Mouse (Mus musculus) liver, postnatal 0 days (tissue): ENCODE data around the gene Pcdh18. TPM values are rescaled to one million over a fixed set of nuclear protein-coding genes. Genes with fewer than 3 reads are reported as not detected.
A peak's percentile ranks its signal among the peaks of the same experiment; 100 is the strongest.

Experiments
- ATAC-seq: fragments of 200-750 bp; cut with Nextera tagmentation; 2 replicates; pipeline ENCODE4 v1.8.0; 2017; ENCODE audit warnings: mild to moderate bottlenecking, moderate library complexity
- DNase-seq: peaks from one replicate; pipeline ENCODE4 v3.0.0-alpha.2; 2016
- H3K27ac ChIP-seq: fragments of 300-500 bp; sonication (generic); 2 replicates; pipeline ENCODE4 v1.5.1; 2014; ENCODE audit warnings: antibody characterized with exemption, moderate library complexity, mild to moderate bottlenecking, low read depth
- H3K27me3 ChIP-seq: fragments of 300-500 bp; sonication (generic); 2 replicates; pipeline ENCODE4 v1.6.1; 2014; ENCODE audit warnings: low read length, control low read depth, mixed read lengths; ENCODE audit not compliant: insufficient read depth
- H3K36me3 ChIP-seq: fragments of 300-500 bp; sonication (generic); replicated peaks from 2 replicates; pipeline ENCODE4 v1.6.1; 2014; ENCODE audit warnings: mild to moderate bottlenecking, control low read depth, low read length, moderate library complexity, mixed read lengths; ENCODE audit not compliant: insufficient read depth
- H3K4me1 ChIP-seq: fragments of 300-500 bp; sonication (generic); 2 replicates; pipeline ENCODE4 v1.6.1; 2014; ENCODE audit warnings: antibody characterized with exemption, mild to moderate bottlenecking, control low read depth; ENCODE audit not compliant: insufficient read depth
- H3K4me2 ChIP-seq: fragments of 300-500 bp; sonication (generic); 2 replicates; pipeline ENCODE4 v1.6.1; 2014; ENCODE audit warnings: low read depth, mild to moderate bottlenecking, low read length, moderate library complexity, mixed read lengths
- H3K4me3 ChIP-seq: fragments of 300-500 bp; sonication (generic); 2 replicates; pipeline ENCODE4 v1.5.1; 2014; ENCODE audit warnings: low read depth, low read length
- H3K9ac ChIP-seq: fragments of 300-500 bp; sonication (generic); replicated peaks from 2 replicates; pipeline ENCODE4 v1.6.1; 2014; ENCODE audit warnings: mild to moderate bottlenecking, moderate library complexity
- H3K9me3 ChIP-seq: fragments of 300-500 bp; sonication (generic); 2 replicates; pipeline ENCODE4 v1.6.1; 2016; ENCODE audit warnings: mild to moderate bottlenecking, control low read depth, low read length, mixed read lengths
- CTCF ChIP-seq: sonication (generic); IDR thresholded peaks from 2 replicates; pipeline ENCODE4 v1.5.1; 2016; ENCODE audit warnings: antibody characterized with exemption, low read depth
- EP300 ChIP-seq: IDR thresholded peaks from 2 replicates; pipeline ENCODE4 v1.6.1; 2016; ENCODE audit warnings: antibody characterized with exemption, low read depth, mild to moderate bottlenecking
- WGBS: fragments of 180-500 bp; shearing (Covaris S2); extraction: QIAGEN DNeasy Blood & Tissue Kit; methylation state at CpG from one replicate; pipeline ENCODE4 v1.1.7; 2014; ENCODE audit not compliant: insufficient replicate concordance; 5-methylcytosine and 5-hydroxymethylcytosine counted together
- polyA plus RNA-seq: library from polyadenylated mRNA; unstranded; fragments of >200 nt; fragmentation: Nextera tagmentation; extraction: Ambion mirVana; gene quantifications from 2 replicates; pipeline ENCODE4 v1.2.1, GENCODE M21; 2015

Pcdh18 gene
- 0.88 and 1.2 TPM in 2 replicates for polyA plus RNA-seq

DNA sequence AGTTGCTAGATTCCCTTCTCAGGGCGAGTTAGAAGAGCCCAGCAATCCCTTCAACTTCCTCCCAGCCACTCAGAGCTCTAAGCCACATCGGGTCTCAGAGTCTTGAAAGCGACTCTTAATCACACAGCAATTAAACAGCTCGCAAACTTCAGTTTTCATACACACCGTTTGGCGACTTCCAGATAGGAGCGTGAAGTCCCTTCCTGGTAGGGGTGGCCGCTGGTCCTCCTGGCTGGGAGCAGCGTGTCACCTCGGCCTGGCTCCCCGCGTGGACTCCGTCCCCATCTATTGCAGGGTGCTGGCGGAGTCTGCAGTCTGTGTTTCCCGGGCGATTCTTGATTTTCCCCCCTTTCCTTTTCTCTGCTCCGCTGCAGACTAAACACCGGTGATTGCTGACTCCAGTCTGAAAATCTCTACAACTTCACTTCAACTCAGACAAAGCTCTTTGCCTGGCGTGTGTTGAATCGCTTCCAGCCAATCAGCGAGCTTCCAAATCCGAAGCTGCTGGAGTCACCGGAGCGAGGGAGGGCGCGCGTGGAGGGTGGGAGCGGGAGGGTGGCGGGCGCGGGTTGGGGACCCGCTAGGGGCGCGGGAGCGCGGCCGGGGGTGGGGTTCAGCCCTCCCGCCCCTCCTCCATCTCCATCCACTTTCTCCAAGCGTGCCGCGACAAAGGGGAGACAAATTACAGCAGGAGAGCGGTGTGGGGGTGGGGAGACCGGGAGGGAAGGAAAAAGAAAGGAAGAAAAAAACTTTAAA, at the start of gene Pcdh18:
Gene Pcdh18 (minus strand): TSS at position 456 of the 756 bp plus-strand sequence.
- DNase-seq (peak; percentile 25), ATAC-seq (no peak)
- H3K27me3 ChIP-seq: peaks cover 23% of the 10 kb centered on the region
- H3K4me2 ChIP-seq: peak within 1 kb of the TSS; percentile 78
- no peak within 1 kb of the TSS; the same call in 1 of the 2 replicates for H3K27ac ChIP-seq
- TF ChIP-seq CTCF (no peak), EP300 (no peak)
- H3K9ac ChIP-seq: peak within 1 kb of the TSS; percentile 26; the same call in 1 of the 2 replicates
- H3K4me3 ChIP-seq: peak within 1 kb of the TSS; percentile 49
- WGBS: under 1% methylated on average over 42 of the region's 43 CpGs
- H3K9me3 ChIP-seq: no peaks in the 10 kb centered on the region
- no peaks in the 10 kb centered on the region; the same call in 1 of the 2 replicates for H3K4me1 ChIP-seq
- H3K36me3 ChIP-seq: no peaks in the 10 kb centered on the region

DNA sequence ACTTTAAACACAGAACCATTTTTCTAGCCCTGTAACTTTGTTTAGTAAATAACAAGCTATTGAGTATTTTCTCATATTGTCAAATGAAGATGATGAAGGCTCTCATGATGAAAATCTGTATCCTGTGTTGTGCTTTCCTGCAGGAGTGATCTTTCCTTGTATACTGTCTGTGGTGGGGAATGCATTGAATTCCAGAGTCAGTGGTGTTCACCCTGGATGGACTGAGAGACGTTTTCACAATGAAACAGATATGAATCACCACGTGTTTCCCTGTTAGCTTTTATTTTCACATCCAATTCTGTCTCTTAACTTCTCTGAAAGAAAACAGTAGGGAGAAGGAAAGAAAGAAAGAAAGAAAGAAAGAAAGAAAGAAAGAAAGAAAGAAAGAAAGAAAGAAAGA, 49.7 kb upstream of the Pcdh18 start:
- ATAC-seq: no peak
- Histone ChIP-seq H3K4me3 (no peak overlapping the region), H3K27ac (no peak overlapping the region), H3K4me2 (no peak overlapping the region), H3K36me3 (no peaks in the 10 kb centered on the region), H3K9me3 (no peaks in the 10 kb centered on the region), H3K27me3 (no peaks in the 10 kb centered on the region), H3K9ac (no peak overlapping the region), H3K4me1 (no peaks in the 10 kb centered on the region)
- TF ChIP-seq CTCF (no peak), EP300 (no peak)
- 46% methylated on average over 2 of the region's 2 CpGs for WGBS
- no peak for DNase-seq

DNA sequence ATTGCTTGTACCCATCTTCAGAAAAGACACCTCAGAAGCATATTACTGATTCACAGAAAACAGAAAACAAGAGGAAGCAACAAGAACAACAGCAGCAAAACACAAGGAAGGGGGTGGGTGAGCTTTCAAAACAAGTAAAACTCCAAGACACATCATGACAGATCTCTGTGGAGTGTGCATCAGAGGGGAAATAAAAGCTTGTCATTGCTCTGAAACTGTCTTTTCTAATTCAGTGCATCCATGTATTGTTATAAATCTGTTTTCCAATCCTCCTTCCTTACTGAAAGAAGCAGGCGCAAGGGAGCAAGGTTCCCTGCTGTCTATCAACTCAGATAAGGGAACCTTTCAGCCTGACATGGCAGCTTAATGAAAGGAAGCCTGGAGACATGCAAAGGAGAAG, 48.4 kb upstream of the Pcdh18 start:
- Histone ChIP-seq H3K27me3 (no peaks in the 10 kb centered on the region), H3K4me1 (no peaks in the 10 kb centered on the region), H3K36me3 (no peaks in the 10 kb centered on the region), H3K9ac (no peak overlapping the region), H3K4me2 (no peak overlapping the region), H3K4me3 (no peak overlapping the region), H3K27ac (no peak overlapping the region), H3K9me3 (no peaks in the 10 kb centered on the region)
- 69% methylated on average over 1 of the region's 1 CpGs for WGBS
- TF ChIP-seq CTCF: no peak
- no peak for TF ChIP-seq EP300
- ATAC-seq (no peak), DNase-seq (no peak)

DNA sequence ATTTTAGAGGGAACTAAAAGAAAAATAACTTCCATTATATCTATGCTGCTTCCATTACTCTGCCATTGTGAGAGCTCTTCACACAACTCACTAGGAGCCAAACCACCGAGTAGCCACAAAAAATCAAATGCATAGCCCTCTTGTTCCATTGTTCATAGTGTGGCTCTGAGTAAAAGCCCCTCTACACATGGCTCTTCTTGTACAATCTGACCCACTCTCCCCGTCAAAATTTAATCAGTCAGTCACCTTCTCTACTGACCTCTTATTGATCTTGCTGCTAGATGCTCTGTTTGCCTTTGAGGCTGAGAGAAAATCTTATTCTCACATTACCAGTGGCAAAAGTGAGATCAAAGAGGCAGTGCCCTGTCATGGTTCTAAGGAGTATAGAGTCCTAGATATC, 31.2 kb upstream of the Pcdh18 start:
- DNase-seq (no peak), ATAC-seq (no peak)
- Histone ChIP-seq H3K27me3 (no peaks in the 10 kb centered on the region), H3K4me2 (no peak overlapping the region), H3K36me3 (no peaks in the 10 kb centered on the region), H3K9ac (no peak overlapping the region), H3K4me3 (no peak overlapping the region), H3K9me3 (no peaks in the 10 kb centered on the region), H3K4me1 (no peaks in the 10 kb centered on the region), H3K27ac (no peak overlapping the region)
- WGBS: 45% methylated on average over 2 of the region's 2 CpGs
- no peak for TF ChIP-seq CTCF
- TF ChIP-seq EP300: no peak

DNA sequence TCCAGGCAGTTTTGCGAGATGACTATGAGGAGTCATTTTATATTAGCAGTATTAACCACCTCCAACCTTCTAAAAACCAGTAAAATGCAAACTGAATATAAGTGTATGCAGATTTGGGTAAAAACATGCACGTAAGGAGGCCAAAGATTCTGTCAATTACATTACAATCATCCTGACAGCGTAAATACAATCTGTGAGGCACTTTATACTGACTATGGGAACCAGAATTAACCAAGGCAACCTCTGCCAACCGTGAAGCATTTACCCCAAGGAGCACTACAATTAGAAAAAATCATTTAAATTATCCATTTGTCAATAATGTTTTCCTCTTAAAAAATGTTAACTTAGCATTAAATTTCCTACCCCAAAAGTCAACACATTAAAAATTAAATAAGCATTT, 30.6 kb upstream of the Pcdh18 start:
- Histone ChIP-seq H3K4me2 (no peak overlapping the region), H3K4me1 (no peaks in the 10 kb centered on the region), H3K9me3 (no peaks in the 10 kb centered on the region), H3K27ac (no peak overlapping the region), H3K36me3 (no peaks in the 10 kb centered on the region), H3K9ac (no peak overlapping the region), H3K4me3 (no peak overlapping the region), H3K27me3 (no peaks in the 10 kb centered on the region)
- WGBS: 67% methylated on average over 4 of the region's 4 CpGs
- TF ChIP-seq CTCF (no peak), EP300 (no peak)
- ATAC-seq (no peak), DNase-seq (no peak)

DNA sequence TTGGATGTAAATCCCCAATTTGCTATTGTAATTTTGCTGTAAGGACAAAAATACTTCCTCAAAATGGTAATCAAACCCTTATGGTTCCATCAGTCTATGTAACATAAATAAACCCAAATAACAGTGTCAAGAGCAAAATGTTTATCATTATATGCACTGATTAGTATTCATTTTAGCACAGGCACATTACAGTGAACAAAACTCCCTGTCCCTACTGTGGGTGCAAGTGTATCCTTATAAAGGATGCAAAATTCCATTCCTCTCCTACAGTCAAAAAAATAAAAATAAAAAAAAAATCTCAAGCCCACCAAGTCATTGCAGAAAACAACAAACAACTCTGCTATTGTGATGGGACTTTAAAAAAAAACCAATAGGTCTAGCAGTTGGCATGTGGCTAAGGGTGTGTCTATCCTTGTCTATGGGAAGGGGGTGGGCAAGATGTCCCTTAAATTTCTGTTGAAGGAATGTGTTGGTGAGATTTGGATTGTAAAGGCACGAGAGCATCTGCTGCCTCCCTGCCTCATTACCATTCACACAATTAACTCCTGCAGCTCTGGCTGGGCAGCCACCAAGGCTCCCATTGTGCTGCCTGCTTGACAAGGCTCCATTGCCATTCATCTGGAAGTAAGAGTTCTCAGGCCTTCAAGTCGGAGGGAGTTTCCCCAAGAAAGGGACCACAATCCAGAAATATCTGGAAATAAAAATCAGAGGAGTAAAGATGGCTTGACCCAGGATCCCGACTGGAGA, 12.0 kb upstream of the Pcdh18 start:
- DNase-seq: no peak
- H3K9me3 ChIP-seq: no peaks in the 10 kb centered on the region
- H3K27me3 ChIP-seq: no peaks in the 10 kb centered on the region
- no peak overlapping the region for H3K4me2 ChIP-seq
- no peak overlapping the region for H3K27ac ChIP-seq
- no peak for ATAC-seq
- no peak overlapping the region for H3K4me3 ChIP-seq
- 30% methylated on average over 3 of the region's 3 CpGs for WGBS
- no peaks in the 10 kb centered on the region for H3K36me3 ChIP-seq
- H3K9ac ChIP-seq: no peak overlapping the region
- TF ChIP-seq CTCF: no peak
- no peak for TF ChIP-seq EP300
- no peaks in the 10 kb centered on the region for H3K4me1 ChIP-seq
